Comparison of ENCODE assay signal across 10 mouse cellular contexts in genomic region chr8:110002953-110003352, GRCm38 (mm10). TPM values are rescaled to one million over a fixed set of nuclear protein-coding genes. Genes with fewer than 3 reads are reported as not detected.
DNase-seq lines count a peak whose midpoint lies in the region; ATAC-seq lines count a peak whose summit lies in the region.
"Had no signal": no experiment of that assay in that cellular context is flagged by ENCODE, and none has a peak within 500 bp of the region (broad histone marks: within the 10 kb centered on the region; RNA-seq: fewer than 3 reads in every experiment).

No protein-coding gene starts in this region.

- peak; percentile 65 for DNase-seq in forebrain, embryonic 11.5 days (ENCODE audit: low spot score)
- DNase-seq in spleen, adult 12 weeks (ENCODE audit: low spot score), result peak; percentile 6
- no peak for DNase-seq in spleen, adult 18-20 months
- DNase-seq in testis, postnatal 10 days (ENCODE audit: low spot score), result peak; percentile 53
- no peak for DNase-seq in natural killer cell, adult 2 months (ENCODE audit: low spot score in 2 of 2)
- DNase-seq in layer of hippocampus, adult 8-10 months (ENCODE audit: low spot score in 2 of 2), result no peak

- H3K4me3 ChIP-seq in forebrain, embryonic 11.5 days (ENCODE audit: low read depth, low read length), result no peak overlapping the region
- H3K4me3 ChIP-seq in forebrain, embryonic 16.5 days (replicated peaks; ENCODE audit: low read length), result no peak overlapping the region

- no peak overlapping the region for H3K27ac ChIP-seq in forebrain, embryonic 11.5 days (ENCODE audit: low read depth, low read length)
- H3K27ac ChIP-seq in forebrain, embryonic 16.5 days (ENCODE audit: low read length), result no peak overlapping the region

- H3K9me3 ChIP-seq in forebrain, embryonic 11.5 days (ENCODE audit: control insufficient read depth, low read length), result no peaks in the 10 kb centered on the region
- no peaks in the 10 kb centered on the region for H3K9me3 ChIP-seq in forebrain, embryonic 16.5 days (ENCODE audit: control insufficient read depth, low read length)

- H3K9ac ChIP-seq in forebrain, embryonic 11.5 days (ENCODE audit: low read length), result no peak overlapping the region
- H3K9ac ChIP-seq in forebrain, embryonic 16.5 days (replicated peaks; ENCODE audit: low read depth, low read length), result no peak overlapping the region

- no peaks in the 10 kb centered on the region for H3K4me1 ChIP-seq in forebrain, embryonic 11.5 days (replicated peaks; ENCODE audit: control insufficient read depth, insufficient read depth, low read length)
- H3K4me1 ChIP-seq in forebrain, embryonic 16.5 days (replicated peaks; ENCODE audit: control insufficient read depth, insufficient read depth, low read length), result peaks cover 8% of the 10 kb centered on the region; the same call in 1 of the 2 replicates

- 33% methylated on average over 9 of the region's 9 CpGs for WGBS in forebrain, embryonic 11.5 days
- WGBS in forebrain, embryonic 16.5 days, result 37% methylated on average over 9 of the region's 9 CpGs

- H3K27me3 ChIP-seq in forebrain, embryonic 11.5 days (ENCODE audit: control insufficient read depth, insufficient read depth, low read length), result no peaks in the 10 kb centered on the region
- no peaks in the 10 kb centered on the region for H3K27me3 ChIP-seq in forebrain, embryonic 16.5 days (replicated peaks; ENCODE audit: control insufficient read depth, insufficient read depth, low read length)

- no peak for ATAC-seq in forebrain, embryonic 11.5 days (replicated peaks; ENCODE audit: low FRiP score)
- ATAC-seq in forebrain, embryonic 16.5 days, result no peak
- peak; percentile 70 for ATAC-seq in erythroblast, adult 5-6 weeks (replicated peaks; ENCODE audit: low FRiP score, poor library complexity, severe bottlenecking)

- H3K4me2 ChIP-seq in forebrain, embryonic 11.5 days (ENCODE audit: low read depth, low read length, severe bottlenecking), result no peak overlapping the region
- no peak overlapping the region for H3K4me2 ChIP-seq in forebrain, embryonic 16.5 days (ENCODE audit: low read length)

- H3K36me3 ChIP-seq in forebrain, embryonic 11.5 days (ENCODE audit: control insufficient read depth, insufficient read depth, low read length), result no peaks in the 10 kb centered on the region
- no peaks in the 10 kb centered on the region for H3K36me3 ChIP-seq in forebrain, embryonic 16.5 days (ENCODE audit: control insufficient read depth, insufficient read depth)

RNA-seq across cellular contexts. Expression of gene Tat, which starts 12.7 kb away (rescaled TPM):
- not detected in 2 replicates for polyA plus RNA-seq in forebrain, embryonic 11.5 days (2014; fragmentation: Nextera tagmentation; extraction: Ambion mirVana)
- polyA plus RNA-seq in forebrain, embryonic 16.5 days (2015; fragmentation: Nextera tagmentation; extraction: Ambion mirVana), result 0.14 TPM in 1 of 2 replicates, not detected in the other
- total RNA-seq in erythroblast, adult 5-6 weeks (2015; ENCODE audit: low replicate concordance), result not detected in 2 replicates
- not detected in 2 replicates for total RNA-seq in erythroblast, adult 5-6 weeks (2017; ENCODE audit: low replicate concordance)
- not detected for total RNA-seq in layer of hippocampus, adult 8-10 months (2022)
- polyA plus RNA-seq: intestine, embryonic 14.5 days; neural tube, embryonic 14.5 days had no signal

RNA-seq across cellular contexts. Expression of gene Chst4, which starts 36.6 kb away (rescaled TPM):
- not detected in 2 replicates for polyA plus RNA-seq in forebrain, embryonic 11.5 days (2014; fragmentation: Nextera tagmentation; extraction: Ambion mirVana)
- not detected in 2 replicates for polyA plus RNA-seq in forebrain, embryonic 16.5 days (2015; fragmentation: Nextera tagmentation; extraction: Ambion mirVana)
- not detected in 2 replicates for total RNA-seq in erythroblast, adult 5-6 weeks (2015; ENCODE audit: low replicate concordance)
- not detected in 2 replicates for total RNA-seq in erythroblast, adult 5-6 weeks (2017; ENCODE audit: low replicate concordance)
- under 1 TPM in 2 of 4 experiments, not detected in 2; 0.17 to 0.45 TPM for total RNA-seq in layer of hippocampus, adult 8-10 months (2022)
- polyA plus RNA-seq: neural tube, embryonic 14.5 days had no signal

RNA-seq across cellular contexts. Expression of gene Marveld3, which starts 41.0 kb away (rescaled TPM):
- polyA plus RNA-seq in forebrain, embryonic 11.5 days (2014; fragmentation: Nextera tagmentation; extraction: Ambion mirVana), result 0.65 and 1.1 TPM in 2 replicates
- polyA plus RNA-seq in forebrain, embryonic 16.5 days (2015; fragmentation: Nextera tagmentation; extraction: Ambion mirVana), result 1.1 and 2.4 TPM in 2 replicates
- not detected in 2 replicates for total RNA-seq in erythroblast, adult 5-6 weeks (2015; ENCODE audit: low replicate concordance)
- total RNA-seq in erythroblast, adult 5-6 weeks (2017; ENCODE audit: low replicate concordance), result not detected in 2 replicates
- under 1 TPM in 2 of 4 experiments, not detected in 2; 0.20 to 0.25 TPM for total RNA-seq in layer of hippocampus, adult 8-10 months (2022)

Comparison
In these comparisons a context has a peak if more than half of its experiments do, and no peak if none do; other contexts are left out.
1. DNase-seq: peak in forebrain, embryonic 11.5 days (single experiment), spleen, adult 12 weeks (single experiment) and testis, postnatal 10 days (single experiment); none in spleen, adult 18-20 months (0 of 2), natural killer cell, adult 2 months (0 of 2) and layer of hippocampus, adult 8-10 months (0 of 2).